Mouse (Mus musculus) heart, embryonic 14.5 days (tissue): ENCODE data around the gene Ankrd2. TPM values are rescaled to one million over a fixed set of nuclear protein-coding genes. Genes with fewer than 3 reads are reported as not detected.

Experiments
- ATAC-seq: fragments of 200-750 bp; cut with Nextera tagmentation; 2 replicates; pipeline ENCODE4 v1.8.0; 2017; ENCODE audit warnings: low read depth, moderate TSS enrichment; ENCODE audit not compliant: insufficient number of reproducible peaks, insufficient read depth, low FRiP score
- H3K27ac ChIP-seq, 2 experiments: fragments of 200-500 bp in 1 of 2; fragments of 300-500 bp in 1 of 2; sonication (generic) in 1 of 2; replicated peaks in 1 of 2; 2 replicates each; pipeline ENCODE4 v1.5.1; 2012 to 2014; ENCODE audit warnings: low read depth in 2 of 2, low read length in 2 of 2, control low read depth in 1 of 2, mild to moderate bottlenecking in 1 of 2, mixed read lengths in 1 of 2; ENCODE audit not compliant: control insufficient read depth in 1 of 2, insufficient read depth in 1 of 2
- H3K27me3 ChIP-seq: fragments of 300-500 bp; sonication (generic); 2 replicates; pipeline ENCODE4 v1.6.1; 2014; ENCODE audit warnings: mild to moderate bottlenecking, low read length, control low read depth; ENCODE audit not compliant: control insufficient read depth, insufficient read depth
- H3K36me3 ChIP-seq: fragments of 300-500 bp; sonication (generic); 2 replicates; pipeline ENCODE4 v1.6.1; 2014; ENCODE audit warnings: mild to moderate bottlenecking, control low read depth, low read length, mixed read lengths; ENCODE audit not compliant: control insufficient read depth, insufficient read depth
- H3K4me1 ChIP-seq, 2 experiments: fragments of 200-500 bp in 1 of 2; fragments of 300-500 bp in 1 of 2; sonication (generic) in 1 of 2; 2 replicates each; pipeline ENCODE4 v1.6.1; 2012 to 2014; ENCODE audit warnings: low read length in 2 of 2, control low read depth in 1 of 2, mixed read lengths in 1 of 2; ENCODE audit not compliant: control insufficient read depth in 2 of 2, insufficient read depth in 2 of 2
- H3K4me2 ChIP-seq: fragments of 300-500 bp; sonication (generic); 2 replicates; pipeline ENCODE4 v1.6.1; 2014; ENCODE audit warnings: mild to moderate bottlenecking, low read length
- H3K4me3 ChIP-seq, 2 experiments: fragments of 200-500 bp in 1 of 2; fragments of 300-500 bp in 1 of 2; sonication (generic) in 1 of 2; 2 replicates each; pipeline ENCODE4 v1.5.1; 2012 to 2014; ENCODE audit warnings: low read length in 2 of 2, mild to moderate bottlenecking in 2 of 2, control low read depth in 1 of 2, low read depth in 1 of 2, moderate library complexity in 1 of 2; ENCODE audit not compliant: control insufficient read depth in 1 of 2, insufficient read depth in 1 of 2
- H3K9ac ChIP-seq: fragments of 300-500 bp; sonication (generic); 2 replicates; pipeline ENCODE4 v1.6.1; 2014; ENCODE audit warnings: mild to moderate bottlenecking, low read length
- H3K9me3 ChIP-seq: fragments of 300-500 bp; sonication (generic); 2 replicates; pipeline ENCODE4 v1.6.1; 2016; ENCODE audit warnings: low read length, control low read depth; ENCODE audit not compliant: control insufficient read depth
- WGBS: fragments of 180-500 bp; shearing (Covaris S2); extraction: QIAGEN DNeasy Blood & Tissue Kit; methylation state at CpG from one replicate; pipeline ENCODE4 v1.1.7; 2014; 5-methylcytosine and 5-hydroxymethylcytosine counted together
- polyA plus RNA-seq: library from polyadenylated mRNA; unstranded; fragments of >200 nt; fragmentation: Nextera tagmentation; extraction: Ambion mirVana; gene quantifications from 2 replicates; pipeline ENCODE4 v1.2.1, GENCODE M21; 2014

Ankrd2 gene
- polyA plus RNA-seq, 1 experiment from 2014 or later, result not detected

GRCm38 (mm10) chr19:41995483-41995882, 40.3 kb upstream of the Ankrd2 start:
- Histone ChIP-seq H3K27me3 (no peaks in the 10 kb centered on the region), H3K4me3 (no peak overlapping the region), H3K9ac (no peak overlapping the region), H3K9me3 (no peaks in the 10 kb centered on the region), H3K4me1 (peaks cover 32 to 39% of the 10 kb centered on the region in 2 experiments), H3K27ac (no peak overlapping the region), H3K36me3 (no peaks in the 10 kb centered on the region), H3K4me2 (no peak overlapping the region)
- 60% methylated on average over 1 of the region's 1 CpGs for WGBS
- no peak for ATAC-seq

GRCm38 (mm10) chr19:41997090-41997489, 38.7 kb upstream of the Ankrd2 start:
- Histone ChIP-seq H3K4me3 (no peak overlapping the region), H3K9me3 (no peaks in the 10 kb centered on the region), H3K9ac (no peak overlapping the region), H3K27ac (peak overlapping the region; percentile 69 to 72; a peak in 3 of 4 replicates), H3K36me3 (no peaks in the 10 kb centered on the region), H3K27me3 (no peaks in the 10 kb centered on the region), H3K4me2 (0 out of 2 replicates have a peak overlapping the region, but pooled peaks have one; percentile 11), H3K4me1 (peaks cover 40 to 50% of the 10 kb centered on the region in 2 experiments)
- ATAC-seq, result no peak
- 36% methylated on average over 10 of the region's 10 CpGs for WGBS

- peak overlapping the region; percentile 48 to 82 for H3K27ac ChIP-seq
- H3K4me1 ChIP-seq, result peaks cover 40 to 51% of the 10 kb centered on the region in 2 experiments
- H3K4me3 ChIP-seq, result no peak overlapping the region
- no peak overlapping the region for H3K4me2 ChIP-seq
- no peak overlapping the region for H3K9ac ChIP-seq
- no peaks in the 10 kb centered on the region for H3K27me3 ChIP-seq
- no peaks in the 10 kb centered on the region for H3K36me3 ChIP-seq
- no peaks in the 10 kb centered on the region for H3K9me3 ChIP-seq
- no peak for ATAC-seq
- 63% methylated on average over 9 of the region's 9 CpGs for WGBS
Observed at GRCm38 (mm10) chr19:41998770-41999548, 36.8 kb upstream of the Ankrd2 start.

GRCm38 (mm10) chr19:41999688-42000283, 36.0 kb upstream of the Ankrd2 start:
- Histone ChIP-seq H3K27ac (peak overlapping the region in 1 of 2 experiments; percentile 82; a peak in 2 of 4 replicates), H3K4me1 (peaks cover 47 to 59% of the 10 kb centered on the region in 2 experiments)
- WGBS, result 76% methylated on average over 4 of the region's 4 CpGs

GRCm38 (mm10) chr19:42000446-42000958, 35.3 kb upstream of the Ankrd2 start:
- no peak for ATAC-seq
- WGBS, result 16% methylated on average over 4 of the region's 4 CpGs
- peak overlapping the region; percentile 21 for H3K9ac ChIP-seq

More at GRCm38 (mm10) chr19:41999688-42000283, 36.0 kb upstream of the Ankrd2 start:
- H3K27me3 ChIP-seq, result no peaks in the 10 kb centered on the region
- no peaks in the 10 kb centered on the region for H3K36me3 ChIP-seq
- no peak overlapping the region for H3K4me2 ChIP-seq
- ATAC-seq, result no peak
- no peaks in the 10 kb centered on the region for H3K9me3 ChIP-seq
- no peak overlapping the region for H3K9ac ChIP-seq
- H3K4me3 ChIP-seq, result no peak overlapping the region

GRCm38 (mm10) chr19:42001253-42001980, 34.4 kb upstream of the Ankrd2 start:
- Histone ChIP-seq H3K27me3 (no peaks in the 10 kb centered on the region), H3K27ac (peak overlapping the region in 1 of 2 experiments; percentile 82; a peak in 2 of 4 replicates), H3K9me3 (no peaks in the 10 kb centered on the region), H3K4me2 (no peak overlapping the region), H3K4me1 (peaks cover 48 to 68% of the 10 kb centered on the region in 2 experiments), H3K36me3 (no peaks in the 10 kb centered on the region), H3K4me3 (no peak overlapping the region), H3K9ac (no peak overlapping the region)
- no peak for ATAC-seq
- WGBS, result 91% methylated on average over 12 of the region's 12 CpGs

More at GRCm38 (mm10) chr19:42000446-42000958, 35.3 kb upstream of the Ankrd2 start:
- H3K27me3 ChIP-seq, result no peaks in the 10 kb centered on the region
- H3K36me3 ChIP-seq, result no peaks in the 10 kb centered on the region
- peaks cover 46 to 66% of the 10 kb centered on the region in 2 experiments for H3K4me1 ChIP-seq
- no peak overlapping the region for H3K4me3 ChIP-seq
- no peak overlapping the region for H3K4me2 ChIP-seq
- no peaks in the 10 kb centered on the region for H3K9me3 ChIP-seq
- peak overlapping the region; percentile 63 to 82 for H3K27ac ChIP-seq

GRCm38 (mm10) chr19:42004258-42004657, 31.5 kb upstream of the Ankrd2 start:
- ATAC-seq, result no peak

More at GRCm38 (mm10) chr19:42004258-42004657, 31.5 kb upstream of the Ankrd2 start:
- H3K4me3 ChIP-seq, result no peak overlapping the region
- no peaks in the 10 kb centered on the region for H3K9me3 ChIP-seq
- H3K4me1 ChIP-seq, result peaks cover 49 to 65% of the 10 kb centered on the region in 2 experiments
- no peaks in the 10 kb centered on the region for H3K27me3 ChIP-seq
- no peaks in the 10 kb centered on the region for H3K36me3 ChIP-seq
- WGBS, result 23% methylated on average over 6 of the region's 6 CpGs
- H3K27ac ChIP-seq, result peak overlapping the region in 1 of 2 experiments; percentile 3; a peak in 1 of 4 replicates
- H3K4me2 ChIP-seq, result no peak overlapping the region
- H3K9ac ChIP-seq, result no peak overlapping the region; the same call in 1 of the 2 replicates
